Mouse (Mus musculus): ENCODE measurements around the gene Adipor2. TPM values are rescaled to one million over a fixed set of nuclear protein-coding genes. Genes with fewer than 3 reads are reported as not detected.

Adipor2 gene
- polyA plus RNA-seq, 1 experiment from 2014 or later, result 58.7 TPM

DNA sequence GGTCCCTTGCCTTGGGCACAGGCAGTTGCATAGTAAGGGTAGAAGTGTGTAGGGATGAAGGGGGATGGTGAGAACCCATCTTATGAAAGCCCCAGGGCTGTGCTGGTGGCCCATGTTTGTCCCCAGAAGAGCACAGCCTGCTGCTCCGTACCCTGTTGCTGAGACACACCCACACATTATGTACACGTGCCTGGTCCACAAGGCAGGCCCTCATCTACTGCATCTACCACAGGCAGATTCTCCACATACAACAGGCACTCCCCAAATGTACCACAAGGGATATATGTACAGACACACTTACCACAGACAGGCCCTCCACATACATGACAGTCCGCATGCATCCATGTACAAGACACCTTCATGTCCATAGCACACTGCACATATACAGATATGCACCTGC lies 80.2 kb downstream of the Adipor2 start:
- 63% methylated on average over 3 of the region's 3 CpGs for WGBS

GRCm38 (mm10) chr6:119336124-119336523 lies 81.4 kb downstream of the Adipor2 start:
- WGBS, result 72% methylated on average over 7 of the region's 7 CpGs
- ATAC-seq (ENCODE audit: insufficient read depth, low FRiP score, low read depth), result no peak

More for the DNA sequence above, 80.2 kb downstream of the Adipor2 start:
- Histone ChIP-seq H3K9me3 (no peaks in the 10 kb centered on the region), H3K4me1 (peaks cover 4% of the 10 kb centered on the region; the same call in 1 of the 2 replicates), H3K36me3 (no peaks in the 10 kb centered on the region), H3K27ac (no peak overlapping the region), H3K4me2 (no peak overlapping the region), H3K9ac (no peak overlapping the region), H3K27me3 (replicated peaks) (no peaks in the 10 kb centered on the region), H3K4me3 (replicated peaks) (no peak overlapping the region)
- no peak for ATAC-seq (ENCODE audit: insufficient read depth, low FRiP score, low read depth)

GRCm38 (mm10) chr6:119333831-119334230 lies 83.7 kb downstream of the Adipor2 start:
- ATAC-seq (ENCODE audit: insufficient read depth, low FRiP score, low read depth), result no peak
- Histone ChIP-seq H3K27me3 (replicated peaks) (peaks cover 33% of the 10 kb centered on the region), H3K36me3 (no peaks in the 10 kb centered on the region), H3K27ac (no peak overlapping the region), H3K9ac (no peak overlapping the region), H3K4me1 (peaks cover 15% of the 10 kb centered on the region; the same call in 1 of the 2 replicates), H3K4me3 (replicated peaks) (no peak overlapping the region), H3K9me3 (no peaks in the 10 kb centered on the region), H3K4me2 (no peak overlapping the region)
- 28% methylated on average over 3 of the region's 3 CpGs for WGBS

More at GRCm38 (mm10) chr6:119336124-119336523, 81.4 kb downstream of the Adipor2 start:
- peaks cover 10% of the 10 kb centered on the region for H3K27me3 ChIP-seq (replicated peaks)
- no peak overlapping the region for H3K27ac ChIP-seq
- H3K9me3 ChIP-seq, result no peaks in the 10 kb centered on the region
- no peak overlapping the region for H3K4me3 ChIP-seq (replicated peaks)
- peaks cover 4% of the 10 kb centered on the region; the same call in 1 of the 2 replicates for H3K4me1 ChIP-seq
- no peaks in the 10 kb centered on the region for H3K36me3 ChIP-seq
- no peak overlapping the region for H3K4me2 ChIP-seq
- no peak overlapping the region for H3K9ac ChIP-seq

DNA sequence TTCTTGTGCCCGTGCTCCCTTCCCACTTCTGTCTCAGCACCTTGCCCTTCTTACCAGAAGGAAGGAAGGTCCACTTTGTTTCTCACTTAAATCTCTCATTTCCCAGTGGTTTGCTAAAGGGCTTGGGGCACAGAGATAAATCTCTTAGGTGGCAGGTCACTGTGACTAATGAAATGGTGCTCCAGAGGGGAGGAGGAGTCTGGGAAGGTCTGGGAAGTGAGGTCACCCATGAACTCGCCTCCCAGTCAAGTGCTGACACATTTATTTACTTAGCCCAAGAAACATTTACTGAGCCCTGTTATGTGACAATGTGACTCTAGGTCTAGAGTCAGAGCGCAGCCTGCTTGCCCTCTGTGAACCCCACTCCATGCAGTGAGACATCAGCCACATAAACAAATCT lies 84.3 kb downstream of the Adipor2 start:
- ATAC-seq (ENCODE audit: insufficient read depth, low FRiP score, low read depth), result peak; percentile 62; the same call in 1 of the 2 replicates
- H3K9ac ChIP-seq, result no peak overlapping the region
- H3K27ac ChIP-seq, result no peak overlapping the region
- peaks cover 16% of the 10 kb centered on the region; the same call in 1 of the 2 replicates for H3K4me1 ChIP-seq
- H3K36me3 ChIP-seq, result no peaks in the 10 kb centered on the region
- no peak overlapping the region for H3K4me2 ChIP-seq
- H3K9me3 ChIP-seq, result no peaks in the 10 kb centered on the region
- peaks cover 36% of the 10 kb centered on the region for H3K27me3 ChIP-seq (replicated peaks)
- 8% methylated on average over 3 of the region's 3 CpGs for WGBS
- no peak overlapping the region for H3K4me3 ChIP-seq (replicated peaks)

GRCm38 (mm10) chr6:119332111-119332510 lies 85.4 kb downstream of the Adipor2 start:
- H3K36me3 ChIP-seq, result no peaks in the 10 kb centered on the region
- 12% methylated on average over 1 of the region's 1 CpGs for WGBS
- no peak overlapping the region for H3K9ac ChIP-seq
- no peaks in the 10 kb centered on the region for H3K9me3 ChIP-seq
- no peak for ATAC-seq (ENCODE audit: insufficient read depth, low FRiP score, low read depth)
- H3K27me3 ChIP-seq (replicated peaks), result peaks cover 39% of the 10 kb centered on the region
- H3K4me1 ChIP-seq, result peaks cover 16% of the 10 kb centered on the region; the same call in 1 of the 2 replicates
- H3K4me2 ChIP-seq, result no peak overlapping the region
- H3K27ac ChIP-seq, result no peak overlapping the region
- no peak overlapping the region for H3K4me3 ChIP-seq (replicated peaks)

DNA sequence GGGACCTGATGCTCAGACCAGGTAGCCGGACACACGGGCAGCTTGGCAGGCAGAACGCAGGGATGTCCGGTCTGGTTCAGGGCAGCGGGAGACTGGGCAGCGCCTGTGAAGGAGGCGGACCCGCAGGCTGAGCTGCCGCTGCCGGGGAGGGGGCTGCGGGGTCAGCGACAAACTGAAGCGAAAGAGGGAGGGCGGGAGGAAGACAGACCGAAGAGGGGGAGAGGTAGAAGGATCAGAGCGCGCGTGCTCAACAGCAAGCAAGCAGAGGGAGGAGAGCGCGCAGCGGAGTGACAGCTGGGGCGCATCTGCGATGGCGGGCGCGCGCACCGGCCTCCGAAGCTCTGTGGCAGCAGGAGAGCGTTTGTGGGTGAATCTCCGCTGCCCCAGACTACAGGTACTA lies 87.0 kb downstream of the Adipor2 start, which contains the start of gene Lrtm2:
TSS of gene Lrtm2 (minus strand) at position 261 of the 400 bp plus-strand sequence.
- Histone ChIP-seq H3K9ac (no peak within 1 kb of the TSS), H3K36me3 (no peaks in the 10 kb centered on the region), H3K4me3 (replicated peaks) (peak within 1 kb of the TSS; percentile 29), H3K4me2 (peak within 1 kb of the TSS; percentile 56), H3K27ac (no peak within 1 kb of the TSS), H3K4me1 (peaks cover 16% of the 10 kb centered on the region; the same call in 1 of the 2 replicates), H3K9me3 (no peaks in the 10 kb centered on the region), H3K27me3 (replicated peaks) (peaks cover 39% of the 10 kb centered on the region)
- ATAC-seq (ENCODE audit: insufficient read depth, low FRiP score, low read depth), result no peak
- WGBS, result 2% methylated on average over 31 of the region's 31 CpGs

DNA sequence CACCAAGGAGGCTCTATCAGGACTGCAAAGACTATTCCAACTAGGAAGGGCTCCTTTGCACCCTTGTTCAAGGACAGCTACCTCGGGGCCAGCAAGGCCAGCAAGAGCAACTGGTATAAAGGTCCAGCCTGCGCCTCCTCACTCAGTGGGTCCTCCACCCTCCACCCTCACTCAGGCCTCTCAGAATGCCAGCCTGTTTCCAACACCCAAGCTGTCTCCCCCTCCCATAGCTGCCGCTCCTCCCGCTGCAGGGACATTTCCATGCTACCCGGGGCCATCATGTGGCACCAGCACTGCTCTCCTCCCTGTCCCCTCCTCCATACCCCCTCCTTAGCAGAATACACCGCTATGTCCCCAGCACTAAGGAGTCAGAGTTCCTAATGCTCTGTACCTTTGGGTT lies 87.6 kb downstream of the Adipor2 start:
- peaks cover 16% of the 10 kb centered on the region; the same call in 1 of the 2 replicates for H3K4me1 ChIP-seq
- no peaks in the 10 kb centered on the region for H3K9me3 ChIP-seq
- no peak for ATAC-seq (ENCODE audit: insufficient read depth, low FRiP score, low read depth)
- H3K27me3 ChIP-seq (replicated peaks), result peaks cover 39% of the 10 kb centered on the region
- no peaks in the 10 kb centered on the region for H3K36me3 ChIP-seq
- 14% methylated on average over 6 of the region's 6 CpGs for WGBS
- H3K27ac ChIP-seq, result no peak overlapping the region
- no peak overlapping the region for H3K9ac ChIP-seq
- no peak overlapping the region for H3K4me3 ChIP-seq (replicated peaks)
- peak overlapping the region; percentile 56 for H3K4me2 ChIP-seq

GRCm38 (mm10) chr6:119329215-119329714 lies 88.2 kb downstream of the Adipor2 start:
- H3K4me3 ChIP-seq (replicated peaks), result no peak overlapping the region
- H3K4me2 ChIP-seq, result no peak overlapping the region
- no peak overlapping the region for H3K27ac ChIP-seq
- H3K9me3 ChIP-seq, result no peaks in the 10 kb centered on the region
- H3K4me1 ChIP-seq, result peaks cover 16% of the 10 kb centered on the region; the same call in 1 of the 2 replicates
- 2% methylated on average over 8 of the region's 8 CpGs for WGBS
- H3K9ac ChIP-seq, result no peak overlapping the region
- no peaks in the 10 kb centered on the region for H3K36me3 ChIP-seq
- peaks cover 39% of the 10 kb centered on the region for H3K27me3 ChIP-seq (replicated peaks)
- ATAC-seq (ENCODE audit: insufficient read depth, low FRiP score, low read depth), result no peak; the same call in 1 of the 2 replicates

- H3K27ac ChIP-seq, result no peak overlapping the region
- ATAC-seq (ENCODE audit: insufficient read depth, low FRiP score, low read depth), result no peak
Measured at GRCm38 (mm10) chr6:119328521-119329115, 88.9 kb downstream of the Adipor2 start.

GRCm38 (mm10) chr6:119326541-119326940 lies 91.0 kb downstream of the Adipor2 start:
- peaks cover 33% of the 10 kb centered on the region for H3K27me3 ChIP-seq (replicated peaks)
- H3K9me3 ChIP-seq, result no peaks in the 10 kb centered on the region
- no peaks in the 10 kb centered on the region for H3K36me3 ChIP-seq
- no peak overlapping the region for H3K9ac ChIP-seq
- no peak overlapping the region for H3K4me2 ChIP-seq
- H3K27ac ChIP-seq, result no peak overlapping the region
- 23% methylated on average over 7 of the region's 7 CpGs for WGBS
- H3K4me1 ChIP-seq, result peaks cover 12% of the 10 kb centered on the region; the same call in 1 of the 2 replicates
- H3K4me3 ChIP-seq (replicated peaks), result no peak overlapping the region
- ATAC-seq (ENCODE audit: insufficient read depth, low FRiP score, low read depth), result no peak

More at GRCm38 (mm10) chr6:119328521-119329115, 88.9 kb downstream of the Adipor2 start:
- Histone ChIP-seq H3K9ac (no peak overlapping the region), H3K36me3 (no peaks in the 10 kb centered on the region), H3K4me3 (replicated peaks) (no peak overlapping the region), H3K4me1 (peaks cover 16% of the 10 kb centered on the region; the same call in 1 of the 2 replicates), H3K27me3 (replicated peaks) (peaks cover 39% of the 10 kb centered on the region), H3K9me3 (no peaks in the 10 kb centered on the region), H3K4me2 (no peak overlapping the region)
- WGBS, result 9% methylated on average over 11 of the region's 11 CpGs

- H3K27me3 ChIP-seq (replicated peaks), result peaks cover 28% of the 10 kb centered on the region
- H3K4me1 ChIP-seq, result peaks cover 12% of the 10 kb centered on the region; the same call in 1 of the 2 replicates
- H3K9me3 ChIP-seq, result no peaks in the 10 kb centered on the region
- no peak overlapping the region for H3K9ac ChIP-seq
- no peaks in the 10 kb centered on the region for H3K36me3 ChIP-seq
- H3K27ac ChIP-seq, result no peak overlapping the region
- H3K4me3 ChIP-seq (replicated peaks), result no peak overlapping the region
- WGBS, result 72% methylated on average over 6 of the region's 6 CpGs
- H3K4me2 ChIP-seq, result no peak overlapping the region
- no peak for ATAC-seq (ENCODE audit: insufficient read depth, low FRiP score, low read depth)
Measured at GRCm38 (mm10) chr6:119325978-119326377, 91.5 kb downstream of the Adipor2 start.

GRCm38 (mm10) chr6:119324776-119325175 lies 92.7 kb downstream of the Adipor2 start:
- Histone ChIP-seq H3K4me1 (0 out of 2 replicates have a peak, but pooled peaks cover 4% of the 10 kb centered on the region), H3K4me3 (replicated peaks) (no peak overlapping the region), H3K9ac (no peak overlapping the region), H3K27me3 (replicated peaks) (peaks cover 16% of the 10 kb centered on the region), H3K4me2 (no peak overlapping the region), H3K9me3 (no peaks in the 10 kb centered on the region), H3K36me3 (no peaks in the 10 kb centered on the region), H3K27ac (no peak overlapping the region)
- WGBS, result 63% methylated on average over 10 of the region's 10 CpGs
- no peak for ATAC-seq (ENCODE audit: insufficient read depth, low FRiP score, low read depth)

All from stomach, embryonic 15.5 days (tissue).